Mouse (Mus musculus) frontal cortex, adult (tissue): ENCODE measurements around the gene Plekhg4.

Source experiments
- ATAC-seq: cut with Nextera tagmentation; 2 replicates; pipeline ENCODE4 v1.9.2; 2017; ENCODE audit warnings: mild to moderate bottlenecking, moderate library complexity, mixed read lengths; ENCODE audit not compliant: low TSS enrichment

The Plekhg4 gene

GRCm38 (mm10) chr8:105403467-105403866 lies 30.4 kb downstream of the Plekhg4 start:
- ATAC-seq = no peak

- no peak for ATAC-seq
Observed at GRCm38 (mm10) chr8:105404496-105404895, 31.4 kb downstream of the Plekhg4 start.

- no peak for ATAC-seq
Observed at GRCm38 (mm10) chr8:105406416-105406815, 33.3 kb downstream of the Plekhg4 start.

- no peak for ATAC-seq
Observed at GRCm38 (mm10) chr8:105408331-105408730, 35.3 kb downstream of the Plekhg4 start.

- ATAC-seq = no peak
Observed at GRCm38 (mm10) chr8:105409947-105410346, 36.9 kb downstream of the Plekhg4 start.

GRCm38 (mm10) chr8:105413391-105413790 lies 40.3 kb downstream of the Plekhg4 start, which contains the start of the genes Kctd19 and Lrrc36:
Gene Kctd19 (minus strand): TSS chr8:105413502.
Gene Lrrc36 (plus strand): TSS chr8:105413571.
- no peak for ATAC-seq

- ATAC-seq = no peak
Observed at GRCm38 (mm10) chr8:105418992-105419391, 45.9 kb downstream of the Plekhg4 start.

- no peak for ATAC-seq
Observed at GRCm38 (mm10) chr8:105419800-105420199, 46.7 kb downstream of the Plekhg4 start.

- no peak for ATAC-seq
Observed at GRCm38 (mm10) chr8:105422006-105422405, 48.9 kb downstream of the Plekhg4 start.

- no peak for ATAC-seq
Observed at GRCm38 (mm10) chr8:105426878-105427277, 53.8 kb downstream of the Plekhg4 start.

GRCm38 (mm10) chr8:105431743-105432515 lies 58.9 kb downstream of the Plekhg4 start:
- ATAC-seq = no peak
